Mouse (Mus musculus) forebrain, embryonic 16.5 days (tissue): ENCODE measurements at regions not wholly inside any gene's neighbourhood (a gene's known extent, or its start where the extent isn't known, plus 50 kb on each side); places are given as distances from the start of the nearest gene placed in this dataset.

Experiments used
- ATAC-seq: fragments of 200-750 bp; cut with Nextera tagmentation; 2 replicates; pipeline ENCODE4 v1.8.0; 2017; ENCODE audit warnings: mild to moderate bottlenecking, moderate library complexity
- H3K27ac ChIP-seq: fragments of 300-500 bp; sonication (generic); 2 replicates; pipeline ENCODE4 v1.5.1; 2014; ENCODE audit warnings: low read length, control low read depth
- H3K27me3 ChIP-seq: fragments of 300-500 bp; sonication (generic); replicated peaks from 2 replicates; pipeline ENCODE4 v1.6.1; 2014; ENCODE audit warnings: low read length; ENCODE audit not compliant: control insufficient read depth, insufficient read depth
- H3K36me3 ChIP-seq: fragments of 300-500 bp; sonication (generic); 2 replicates; pipeline ENCODE4 v1.6.1; 2014; ENCODE audit not compliant: control insufficient read depth, insufficient read depth
- H3K4me1 ChIP-seq: fragments of 300-500 bp; sonication (generic); replicated peaks from 2 replicates; pipeline ENCODE4 v1.6.1; 2014; ENCODE audit warnings: low read length; ENCODE audit not compliant: control insufficient read depth, insufficient read depth
- H3K4me2 ChIP-seq: fragments of 300-500 bp; sonication (generic); 2 replicates; pipeline ENCODE4 v1.6.1; 2014; ENCODE audit warnings: mild to moderate bottlenecking, low read length, control low read depth
- H3K4me3 ChIP-seq: fragments of 300-500 bp; sonication (generic); replicated peaks from 2 replicates; pipeline ENCODE4 v1.5.1; 2014; ENCODE audit warnings: mild to moderate bottlenecking, low read length, control low read depth
- H3K9ac ChIP-seq: fragments of 300-500 bp; sonication (generic); replicated peaks from 2 replicates; pipeline ENCODE4 v1.6.1; 2014; ENCODE audit warnings: low read depth, low read length, control low read depth
- H3K9me3 ChIP-seq: fragments of 300-500 bp; sonication (generic); 2 replicates; pipeline ENCODE4 v1.6.1; 2016; ENCODE audit warnings: low read length; ENCODE audit not compliant: control insufficient read depth
- WGBS: fragments of 180-500 bp; shearing (Covaris S2); extraction: QIAGEN DNeasy Blood & Tissue Kit; methylation state at CpG from one replicate; pipeline ENCODE4 v1.1.7; 2014; 5-methylcytosine and 5-hydroxymethylcytosine counted together

DNA sequence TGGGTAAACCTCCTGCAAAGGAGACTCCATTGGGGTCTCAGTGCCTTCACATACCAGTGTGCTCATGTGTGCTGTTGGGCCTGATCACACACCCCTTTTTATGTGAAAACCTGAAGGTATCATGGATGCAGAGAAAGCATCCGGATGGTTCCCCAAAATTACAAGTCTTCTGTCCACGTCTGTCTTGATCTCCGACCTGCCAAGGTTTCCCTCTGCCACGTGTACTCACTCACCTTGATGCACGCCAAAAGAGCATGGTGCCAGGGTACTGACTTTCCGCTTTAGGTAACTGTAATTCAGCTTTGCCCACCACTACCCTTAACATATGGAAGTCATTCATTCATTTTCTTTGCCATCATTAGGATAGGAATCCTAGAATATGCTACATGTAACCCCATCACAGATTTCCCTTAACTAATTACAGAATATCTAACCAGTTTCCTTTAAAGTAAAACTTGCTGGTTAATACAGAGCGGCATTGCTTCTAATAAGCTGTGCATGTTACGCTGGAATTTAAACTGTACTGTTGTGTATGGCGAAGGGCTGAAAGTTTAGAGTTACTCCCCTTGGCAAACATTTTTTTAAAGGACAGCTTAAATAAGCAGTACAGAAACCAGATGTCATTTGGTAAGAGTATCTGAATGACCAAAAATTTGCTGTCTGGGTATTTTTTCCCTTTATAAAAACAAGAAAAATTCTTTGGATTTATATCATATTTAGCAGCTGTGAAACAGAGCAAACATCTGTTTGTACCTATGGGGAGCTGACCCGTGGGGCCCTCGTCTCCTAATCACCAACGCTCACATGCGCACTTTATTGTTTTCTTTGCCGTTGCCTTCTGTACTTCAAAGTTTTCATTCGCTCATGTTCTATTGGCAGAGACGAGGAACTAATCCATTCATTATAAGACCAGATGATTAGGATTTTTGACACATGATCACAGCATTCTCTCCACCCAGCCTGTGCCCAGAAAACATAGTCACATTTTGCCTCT lies 131.4 kb upstream of the Gm15217 start:
- no peaks in the 10 kb centered on the region for H3K4me1 ChIP-seq
- no peak overlapping the region for H3K4me2 ChIP-seq
- WGBS: 67% methylated on average over 16 of the region's 16 CpGs
- no peaks in the 10 kb centered on the region for H3K36me3 ChIP-seq
- no peak overlapping the region for H3K27ac ChIP-seq
- H3K9ac ChIP-seq: no peak overlapping the region
- no peak overlapping the region for H3K4me3 ChIP-seq
- H3K9me3 ChIP-seq: no peaks in the 10 kb centered on the region
- H3K27me3 ChIP-seq: no peaks in the 10 kb centered on the region
- ATAC-seq: no peak

DNA sequence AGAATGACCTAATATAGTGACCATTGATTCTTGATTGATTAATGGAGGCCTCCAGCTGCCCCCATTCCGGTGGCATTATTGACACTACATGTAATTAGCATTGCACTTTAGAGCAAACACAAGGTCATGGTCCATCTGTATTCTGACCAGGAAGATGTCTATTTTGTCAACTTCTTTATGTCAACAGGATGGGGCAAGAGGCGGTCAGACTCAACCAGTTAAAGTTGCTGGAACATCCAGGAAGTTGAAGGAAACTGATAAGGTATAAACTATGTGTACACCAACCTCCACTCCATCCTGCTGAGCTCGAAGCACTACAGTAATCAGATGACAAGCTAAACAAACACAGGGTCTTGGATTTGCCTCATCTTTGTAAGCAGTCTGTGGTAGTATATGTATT lies 130.1 kb upstream of the Gm15217 start:
- H3K27ac ChIP-seq: no peak overlapping the region
- no peak overlapping the region for H3K4me3 ChIP-seq
- H3K9me3 ChIP-seq: no peaks in the 10 kb centered on the region
- H3K4me2 ChIP-seq: no peak overlapping the region
- WGBS: 77% methylated on average over 3 of the region's 3 CpGs
- no peaks in the 10 kb centered on the region for H3K36me3 ChIP-seq
- no peak for ATAC-seq
- H3K27me3 ChIP-seq: no peaks in the 10 kb centered on the region
- H3K4me1 ChIP-seq: no peaks in the 10 kb centered on the region
- no peak overlapping the region for H3K9ac ChIP-seq

GRCm38 (mm10) chr14:46255261-46255660 lies 124.0 kb upstream of the Gm15217 start:
- no peaks in the 10 kb centered on the region for H3K27me3 ChIP-seq
- H3K36me3 ChIP-seq: no peaks in the 10 kb centered on the region
- ATAC-seq: no peak
- no peak overlapping the region for H3K27ac ChIP-seq
- H3K4me3 ChIP-seq: no peak overlapping the region
- no peaks in the 10 kb centered on the region for H3K4me1 ChIP-seq
- no peak overlapping the region for H3K4me2 ChIP-seq
- H3K9me3 ChIP-seq: no peaks in the 10 kb centered on the region
- H3K9ac ChIP-seq: no peak overlapping the region
- WGBS: 72% methylated on average over 3 of the region's 3 CpGs

- no peaks in the 10 kb centered on the region for H3K36me3 ChIP-seq
- no peaks in the 10 kb centered on the region for H3K4me1 ChIP-seq
- no peak overlapping the region for H3K27ac ChIP-seq
- no peak overlapping the region for H3K9ac ChIP-seq
- no peak for ATAC-seq
- H3K4me3 ChIP-seq: no peak overlapping the region
- H3K27me3 ChIP-seq: no peaks in the 10 kb centered on the region
- H3K4me2 ChIP-seq: no peak overlapping the region
- no peaks in the 10 kb centered on the region for H3K9me3 ChIP-seq
- WGBS: 19% methylated on average over 1 of the region's 1 CpGs
Observed at GRCm38 (mm10) chr14:46256336-46256735, 122.9 kb upstream of the Gm15217 start.

DNA sequence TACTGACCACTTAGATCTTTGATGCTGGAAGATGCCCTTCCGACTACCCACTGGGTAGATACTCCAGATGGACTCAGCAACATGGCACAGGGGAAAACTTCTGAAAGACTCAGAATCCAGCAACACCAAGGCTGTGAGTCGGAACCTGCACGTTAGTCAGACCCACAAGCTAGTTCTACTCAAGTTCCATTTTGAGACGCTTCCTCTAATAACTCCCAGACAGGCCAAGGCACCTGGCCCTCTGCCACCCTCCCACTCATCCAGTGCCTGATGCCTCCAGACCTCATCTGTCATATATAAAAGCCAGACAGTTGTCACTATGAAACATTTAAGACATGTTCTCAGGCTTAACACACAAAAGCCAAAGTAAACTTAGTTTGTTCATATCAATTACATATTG lies 121.9 kb upstream of the Gm15217 start:
- WGBS: 86% methylated on average over 4 of the region's 4 CpGs
- no peak for ATAC-seq
- H3K9ac ChIP-seq: no peak overlapping the region

GRCm38 (mm10) chr14:46258551-46258950 lies 120.7 kb upstream of the Gm15217 start:
- Histone ChIP-seq H3K4me2 (no peak overlapping the region), H3K27me3 (no peaks in the 10 kb centered on the region), H3K27ac (no peak overlapping the region), H3K9me3 (no peaks in the 10 kb centered on the region), H3K36me3 (no peaks in the 10 kb centered on the region), H3K9ac (no peak overlapping the region), H3K4me3 (no peak overlapping the region), H3K4me1 (no peaks in the 10 kb centered on the region)
- 79% methylated on average over 7 of the region's 7 CpGs for WGBS
- no peak for ATAC-seq

More for the DNA sequence above, 121.9 kb upstream of the Gm15217 start:
- H3K27me3 ChIP-seq: no peaks in the 10 kb centered on the region
- H3K4me2 ChIP-seq: no peak overlapping the region
- H3K4me3 ChIP-seq: no peak overlapping the region
- no peaks in the 10 kb centered on the region for H3K4me1 ChIP-seq
- no peaks in the 10 kb centered on the region for H3K36me3 ChIP-seq
- no peak overlapping the region for H3K27ac ChIP-seq
- H3K9me3 ChIP-seq: no peaks in the 10 kb centered on the region

DNA sequence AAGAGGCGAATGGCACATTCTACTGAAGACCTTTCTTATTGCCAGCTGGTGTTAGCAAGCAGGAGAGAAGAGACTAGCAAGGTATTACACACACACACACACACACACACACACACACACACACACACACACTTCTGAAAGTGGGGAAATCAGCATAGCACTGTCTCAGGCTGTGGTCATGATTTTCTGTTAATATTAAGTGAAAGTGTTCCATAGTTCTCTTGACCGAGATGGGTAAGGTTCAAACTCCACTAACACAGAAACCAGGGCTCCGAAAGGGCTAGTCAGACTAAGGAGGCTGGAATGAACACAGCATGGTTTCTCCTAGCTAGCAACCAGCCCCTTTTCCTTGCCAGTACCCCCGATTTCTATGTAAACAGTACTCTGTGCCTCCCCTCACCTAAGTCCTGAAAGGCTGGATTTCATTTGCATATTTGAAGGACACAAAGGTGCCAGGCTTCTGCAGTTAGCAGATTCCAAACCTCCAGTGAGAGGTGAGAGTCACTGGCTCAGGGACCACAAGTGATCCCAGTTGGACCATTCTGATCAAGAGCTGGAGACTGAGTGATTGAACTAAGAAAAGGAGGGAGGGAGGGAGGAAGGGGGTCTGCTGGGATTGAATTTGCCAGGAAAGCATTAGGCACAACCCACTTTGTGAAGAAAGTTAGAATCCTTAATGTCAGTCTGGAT lies 118.8 kb upstream of the Gm15217 start:
- no peak overlapping the region for H3K27ac ChIP-seq
- H3K4me3 ChIP-seq: no peak overlapping the region
- 75% methylated on average over 4 of the region's 4 CpGs for WGBS
- ATAC-seq: no peak
- H3K9me3 ChIP-seq: no peaks in the 10 kb centered on the region
- H3K4me1 ChIP-seq: no peaks in the 10 kb centered on the region
- H3K36me3 ChIP-seq: no peaks in the 10 kb centered on the region
- no peaks in the 10 kb centered on the region for H3K27me3 ChIP-seq
- H3K4me2 ChIP-seq: no peak overlapping the region
- H3K9ac ChIP-seq: no peak overlapping the region

- 94% methylated on average over 10 of the region's 10 CpGs for WGBS
- H3K4me3 ChIP-seq: no peak overlapping the region
- no peaks in the 10 kb centered on the region for H3K36me3 ChIP-seq
- no peak overlapping the region for H3K9ac ChIP-seq
- H3K27me3 ChIP-seq: no peaks in the 10 kb centered on the region
- H3K4me1 ChIP-seq: no peaks in the 10 kb centered on the region
- no peak for ATAC-seq
- H3K4me2 ChIP-seq: no peak overlapping the region
- H3K27ac ChIP-seq: no peak overlapping the region
- no peaks in the 10 kb centered on the region for H3K9me3 ChIP-seq
Observed at GRCm38 (mm10) chr14:46275455-46275854, 103.8 kb upstream of the Gm15217 start.

GRCm38 (mm10) chr14:46276926-46277831 lies 102.0 kb upstream of the Gm15217 start:
- H3K9ac ChIP-seq: no peak overlapping the region
- H3K27ac ChIP-seq: no peak overlapping the region
- H3K27me3 ChIP-seq: no peaks in the 10 kb centered on the region
- H3K4me1 ChIP-seq: no peaks in the 10 kb centered on the region
- H3K4me2 ChIP-seq: no peak overlapping the region
- WGBS: 91% methylated on average over 6 of the region's 6 CpGs
- no peaks in the 10 kb centered on the region for H3K36me3 ChIP-seq
- ATAC-seq: no peak
- H3K4me3 ChIP-seq: no peak overlapping the region
- H3K9me3 ChIP-seq: no peaks in the 10 kb centered on the region
